Mouse (Mus musculus) adrenal gland, adult (tissue): ENCODE measurements around the gene Zkscan14.
"Not testable (repeated sequence)": the region's sequence is repeated elsewhere in the genome, so short reads cannot be mapped to it uniquely, and the experiment has no call there.

Experiments
- DNase-seq, 2 experiments: peaks; one replicate each; pipeline ENCODE4 v3.0.0; 2022 to 2023; ENCODE audit warnings: low spot score in 1 of 2; ENCODE audit not compliant: inconsistent age in 2 of 2

Gene Zkscan14

DNA sequence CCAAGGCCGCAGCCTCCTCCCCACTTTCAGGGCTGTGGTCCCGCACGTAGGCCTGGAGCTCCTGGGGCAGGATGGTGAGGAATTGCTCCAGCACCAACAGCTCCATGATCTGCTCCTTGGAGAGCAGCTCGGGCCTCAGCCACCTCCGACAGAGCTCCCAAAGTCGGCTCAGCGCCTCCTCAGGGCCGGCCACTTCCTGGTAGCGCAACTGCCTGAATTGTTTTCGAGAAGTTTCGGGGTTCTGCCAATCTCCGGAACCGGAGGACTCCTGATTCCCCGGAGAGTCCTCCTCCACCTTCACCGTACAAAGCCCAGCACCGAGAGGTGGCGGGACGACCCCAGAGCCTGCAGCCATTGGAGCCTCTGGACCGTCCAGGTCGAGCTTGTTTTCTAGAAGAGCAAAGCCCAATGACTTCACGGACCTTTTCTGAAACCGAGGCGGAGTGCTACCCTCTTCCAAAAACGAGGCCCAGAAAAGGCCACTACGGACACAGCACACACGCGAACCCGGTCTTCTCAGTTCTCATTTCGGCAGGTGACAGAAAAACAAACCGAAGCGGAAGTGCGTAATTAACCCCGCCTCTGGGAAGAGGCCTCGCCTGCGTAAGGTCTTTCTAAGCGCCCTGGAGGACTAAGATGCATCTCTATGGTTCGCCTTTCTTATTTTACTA lies at the start of gene Zkscan14:
Gene Zkscan14 (minus strand): TSS at position 548 of the 671 bp plus-strand sequence.
- peak; percentile 79 to 90 for DNase-seq

DNA sequence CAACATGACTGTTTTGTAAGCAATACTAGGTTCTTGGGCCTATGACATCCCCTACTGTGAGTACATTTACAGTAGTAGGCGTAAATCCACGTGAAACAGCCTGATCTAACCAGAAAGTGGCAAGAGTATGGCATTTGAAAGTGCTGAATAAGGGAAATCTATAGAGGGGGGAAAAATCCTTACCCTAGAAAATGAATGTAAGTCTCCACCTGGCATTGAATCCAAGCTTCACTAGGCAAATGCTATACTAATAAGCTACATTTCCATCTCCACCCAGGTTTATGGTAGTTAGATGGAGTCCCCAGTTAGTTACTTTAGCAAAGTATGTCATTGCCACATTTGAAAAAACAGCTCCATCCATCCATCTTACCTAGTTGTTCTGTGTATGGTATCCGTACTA lies 47.9 kb upstream of the Zkscan14 start:
- no peak for DNase-seq

DNA sequence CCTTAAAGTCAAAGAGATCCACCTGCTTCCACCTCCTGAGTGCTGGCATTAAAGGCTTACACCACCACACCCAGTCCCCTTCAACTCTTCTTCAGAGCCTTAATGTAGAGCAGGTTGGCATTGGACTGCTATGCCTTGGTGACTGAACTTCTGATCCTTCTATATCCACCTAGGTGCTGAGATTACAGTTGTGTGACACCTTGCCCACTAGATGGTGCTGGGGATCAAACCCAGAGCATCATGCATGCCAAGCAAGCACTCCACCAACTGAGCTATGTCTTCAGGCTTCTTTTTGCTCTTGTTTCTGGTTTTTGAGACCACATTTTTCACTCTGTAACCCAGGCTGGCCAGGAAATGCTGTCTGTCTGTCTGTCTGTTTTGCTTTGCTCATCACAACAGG lies 33.0 kb upstream of the Zkscan14 start:
- peak in 1 of 2 experiments; percentile 66 for DNase-seq

DNA sequence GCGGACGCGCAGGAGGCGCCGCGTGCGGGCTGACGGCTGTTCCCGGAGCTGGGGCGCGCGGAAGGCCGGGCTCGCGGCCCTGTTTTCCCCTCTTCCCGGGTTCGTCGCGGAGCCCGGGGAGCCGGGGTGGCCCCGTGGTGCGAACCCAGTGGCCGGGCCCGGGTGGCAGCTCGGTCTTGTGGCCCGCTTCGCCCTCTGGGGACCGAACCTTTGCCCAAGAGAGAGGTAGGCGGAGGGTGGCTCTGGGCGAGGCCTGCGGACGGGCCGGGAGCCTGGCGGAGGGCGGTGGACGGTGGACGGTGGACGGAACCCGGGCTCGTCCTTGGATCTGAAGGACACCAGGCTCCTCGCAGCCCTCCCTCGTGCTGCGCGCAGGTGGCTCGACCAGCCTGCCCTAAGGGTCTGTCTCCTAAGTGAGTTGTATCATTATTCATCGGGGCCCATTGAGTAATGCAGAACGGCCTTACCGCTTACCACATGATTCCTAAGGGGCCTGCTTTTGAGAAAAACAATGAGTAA lies 30.3 kb upstream of the Zkscan14 start:
- no peak for DNase-seq

DNA sequence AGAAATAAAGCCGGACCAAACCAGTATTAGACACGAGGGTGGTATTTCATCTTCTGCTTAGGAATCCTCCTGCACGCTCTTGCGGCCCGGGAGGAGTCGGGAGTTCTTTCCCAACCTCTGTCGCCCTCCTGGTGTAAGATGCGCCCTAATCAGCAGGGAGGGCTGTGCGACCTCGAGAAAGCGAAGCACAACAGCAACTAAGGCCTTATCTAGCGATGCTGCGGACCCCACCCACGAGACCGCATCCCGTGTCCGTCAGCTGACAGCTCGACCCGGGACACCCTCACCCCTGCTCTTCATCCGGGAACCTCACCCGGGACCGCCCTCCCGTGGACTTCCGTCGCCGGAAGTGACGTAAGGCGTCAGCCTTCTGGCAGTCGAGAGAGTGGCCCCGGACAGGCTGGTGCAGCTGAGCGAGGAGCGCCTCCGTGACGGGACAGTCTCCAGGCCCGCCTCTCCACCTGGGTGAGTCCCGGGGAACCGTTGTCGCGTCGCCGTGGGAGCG lies 29.8 kb upstream of the Zkscan14 start, which contains the start of gene Zfp655:
Gene Zfp655 (plus strand): TSS at position 349 of the 505 bp plus-strand sequence.
- peak; percentile 98 to 99 for DNase-seq

DNA sequence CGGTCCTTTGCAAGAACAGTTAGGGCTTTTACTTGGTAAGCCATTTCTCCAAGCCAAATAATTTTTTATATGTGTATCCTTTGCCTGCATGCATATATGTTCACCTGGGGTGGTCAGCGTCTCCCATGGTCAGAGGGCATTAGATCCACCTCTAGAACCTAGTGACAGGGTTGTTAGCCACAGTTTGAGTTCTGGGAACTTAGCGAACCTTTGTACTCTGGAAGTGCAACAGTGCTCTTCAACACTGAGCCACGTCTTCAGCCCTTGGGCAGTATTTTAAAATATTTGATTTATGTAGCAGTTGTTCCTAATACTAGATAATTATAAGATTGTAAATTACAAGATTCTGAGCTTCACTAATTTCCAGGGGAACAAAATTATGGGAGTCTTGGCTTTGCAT lies 29.0 kb upstream of the Zkscan14 start:
- no peak for DNase-seq

DNA sequence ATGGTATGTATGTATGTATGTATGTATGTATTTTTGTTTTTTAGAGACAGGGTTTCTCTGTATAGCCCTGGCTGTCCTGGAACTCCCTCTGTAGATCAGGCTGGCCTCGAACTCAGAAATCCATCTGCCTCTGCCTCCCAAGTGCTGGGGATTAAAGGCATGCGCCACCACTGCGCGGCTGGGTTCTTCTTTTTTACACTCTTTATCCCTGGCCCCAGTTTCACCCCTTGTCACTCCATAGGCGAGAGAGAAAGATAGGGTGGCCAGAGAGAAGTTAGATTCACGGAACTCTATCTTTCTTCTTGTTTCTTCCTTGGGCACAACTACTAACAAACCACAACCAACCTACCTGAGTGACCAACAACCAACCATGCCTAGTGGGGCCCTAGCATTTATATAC lies 27.6 kb upstream of the Zkscan14 start:
- not testable (repeated sequence) for DNase-seq

DNA sequence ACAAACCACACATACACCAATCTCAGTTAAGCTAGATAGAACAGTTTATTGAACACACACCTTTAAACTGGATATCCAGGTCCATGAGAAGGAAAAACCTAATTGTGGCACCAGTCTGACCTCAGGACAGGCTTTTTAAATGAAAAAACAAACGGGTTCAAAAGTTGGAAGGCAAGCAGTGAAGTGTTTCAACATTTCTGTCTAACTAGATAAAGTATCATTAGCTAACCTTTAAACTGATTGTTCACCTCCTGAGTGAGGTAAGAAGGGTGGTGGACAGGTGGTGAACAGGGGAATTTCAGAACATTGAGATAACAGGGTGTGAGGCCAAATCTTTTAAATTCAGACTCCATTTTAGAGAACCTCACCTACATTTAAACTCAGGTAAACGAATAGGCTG lies 24.8 kb upstream of the Zkscan14 start:
- no peak for DNase-seq

DNA sequence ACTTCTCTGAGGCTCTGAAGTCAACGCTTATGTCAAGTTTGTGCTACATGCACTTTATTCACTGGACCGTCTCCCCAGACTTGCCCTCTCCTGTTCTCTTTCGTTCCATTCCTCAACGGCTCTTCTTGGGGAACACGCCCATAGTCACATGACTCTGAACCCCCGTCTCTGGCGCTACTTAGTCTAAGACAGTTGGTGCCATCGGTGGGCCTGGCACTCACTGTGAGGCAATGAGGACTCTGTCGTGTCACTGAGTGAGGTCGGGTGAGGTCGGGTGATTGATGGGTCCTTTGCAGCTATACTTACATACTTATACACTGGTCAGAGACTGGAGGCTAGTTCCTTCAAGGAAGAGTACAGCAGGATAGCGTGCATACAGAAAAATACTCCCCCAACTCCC lies 21.7 kb upstream of the Zkscan14 start:
- no peak for DNase-seq

DNA sequence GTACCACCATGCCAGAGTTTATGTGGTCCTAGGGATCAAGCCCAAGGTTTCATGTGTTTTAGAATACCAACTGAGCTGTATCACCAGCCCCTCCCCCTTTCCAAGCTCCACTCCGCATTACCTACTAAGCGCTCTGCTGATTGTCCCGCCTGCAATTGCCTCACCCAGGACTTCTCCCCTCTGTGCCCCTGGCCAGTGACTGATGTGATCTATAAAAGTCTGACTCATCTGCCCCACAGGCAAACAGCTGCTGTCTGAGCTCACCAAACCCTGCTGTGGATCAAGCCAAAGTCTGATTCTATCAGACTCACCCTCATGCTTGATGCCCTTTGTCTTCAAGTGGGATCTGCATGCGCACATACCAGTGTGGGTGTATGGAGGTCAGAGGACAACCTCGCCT lies 21.2 kb upstream of the Zkscan14 start:
- peak; percentile 59 to 82 for DNase-seq

DNA sequence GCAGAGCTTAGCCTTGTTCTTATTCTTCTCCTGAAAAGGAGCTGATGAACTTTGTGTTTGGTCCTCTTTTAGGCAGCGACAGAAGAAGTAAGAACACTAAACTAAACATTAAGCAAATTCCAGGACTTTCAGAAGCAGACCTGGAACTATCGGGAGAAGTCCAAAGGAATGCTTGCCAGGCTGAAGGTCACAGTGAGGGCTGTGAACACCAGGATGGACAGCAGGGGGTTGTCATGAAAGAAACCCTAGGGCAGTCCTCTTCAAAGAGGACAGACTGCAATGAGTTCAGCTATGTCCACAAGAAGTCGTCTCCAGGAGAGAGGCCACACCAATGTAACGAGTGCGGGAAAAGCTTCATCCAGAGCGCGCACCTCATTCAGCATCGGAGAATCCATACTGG lies 18.3 kb upstream of the Zkscan14 start:
- no peak for DNase-seq

DNA sequence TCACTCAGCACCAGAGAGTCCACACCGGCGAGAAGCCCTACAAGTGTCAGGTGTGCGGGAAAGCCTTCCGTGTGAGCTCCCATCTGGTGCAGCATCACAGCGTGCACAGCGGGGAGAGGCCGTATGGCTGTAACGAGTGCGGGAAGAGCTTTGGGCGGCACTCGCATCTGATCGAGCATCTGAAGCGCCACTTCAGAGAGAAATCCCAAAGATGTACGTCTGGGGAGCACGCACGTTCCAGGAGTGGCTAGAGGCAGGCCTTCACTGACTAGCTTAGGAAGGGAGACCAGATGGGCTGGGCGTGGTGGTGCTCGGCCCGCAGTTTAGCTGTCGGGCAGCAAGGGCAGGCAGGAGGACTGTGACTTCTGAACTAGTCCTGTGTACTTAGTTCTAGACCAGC lies 17.0 kb upstream of the Zkscan14 start:
- no peak for DNase-seq

DNA sequence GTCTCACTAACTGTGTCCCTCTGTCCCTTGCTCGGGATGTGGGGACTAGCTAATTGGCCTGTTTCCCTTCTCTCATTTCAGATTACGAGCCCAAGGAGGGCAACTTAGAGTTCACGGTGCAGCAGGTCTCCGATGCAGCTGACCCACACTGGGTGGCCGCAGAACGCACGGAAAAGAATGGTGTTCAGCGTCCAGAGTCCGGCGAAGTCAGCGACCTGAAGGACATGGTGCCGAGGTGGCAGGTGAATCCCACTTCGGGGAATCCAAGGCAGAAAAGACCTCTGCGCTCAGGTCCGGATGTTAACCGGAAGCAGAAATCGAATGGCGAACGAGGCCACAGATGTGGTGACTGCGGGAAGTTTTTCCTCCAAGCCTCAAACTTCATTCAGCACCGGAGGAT lies 16.5 kb upstream of the Zkscan14 start:
- no peak for DNase-seq

DNA sequence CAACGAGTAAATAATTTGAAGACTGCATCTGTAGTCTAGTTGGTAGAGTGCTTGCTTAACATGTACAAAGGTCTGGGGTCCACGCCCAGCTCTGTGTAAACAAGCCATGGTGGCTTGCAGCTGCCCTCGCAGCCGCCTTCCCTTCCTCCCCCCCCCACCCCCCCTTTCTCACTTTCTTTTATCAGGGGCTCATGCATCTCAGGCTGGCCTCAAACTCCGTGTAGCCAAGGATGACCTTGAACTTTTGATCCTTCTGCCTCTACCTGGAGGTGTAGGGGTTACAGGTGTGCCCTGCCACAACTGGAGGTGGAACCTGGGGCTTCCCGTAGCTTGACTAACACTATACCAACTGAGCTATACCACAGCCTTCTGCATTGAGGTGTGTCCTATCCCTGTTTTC lies 16.1 kb upstream of the Zkscan14 start:
- no peak for DNase-seq

DNA sequence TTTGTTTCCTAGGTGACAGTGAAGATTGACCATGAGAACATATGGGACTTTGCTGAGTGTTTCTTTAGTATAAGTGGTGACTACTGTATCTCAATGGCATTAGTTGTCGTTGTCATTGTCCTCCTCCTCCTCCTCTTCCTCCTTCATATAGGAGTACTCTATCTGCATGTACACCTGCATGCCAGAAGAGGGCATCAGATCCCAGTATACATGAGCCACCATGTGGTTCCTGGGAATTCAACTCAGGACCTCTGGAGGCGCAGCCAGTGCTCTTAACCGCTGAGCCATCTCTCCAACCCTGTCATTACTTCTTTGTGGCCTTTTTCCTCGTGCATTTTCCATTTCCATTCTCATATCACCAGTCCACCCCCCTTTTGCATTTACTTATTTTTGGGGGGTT lies 13.0 kb upstream of the Zkscan14 start:
- DNase-seq, result peak in 1 of 2 experiments; percentile 72

DNA sequence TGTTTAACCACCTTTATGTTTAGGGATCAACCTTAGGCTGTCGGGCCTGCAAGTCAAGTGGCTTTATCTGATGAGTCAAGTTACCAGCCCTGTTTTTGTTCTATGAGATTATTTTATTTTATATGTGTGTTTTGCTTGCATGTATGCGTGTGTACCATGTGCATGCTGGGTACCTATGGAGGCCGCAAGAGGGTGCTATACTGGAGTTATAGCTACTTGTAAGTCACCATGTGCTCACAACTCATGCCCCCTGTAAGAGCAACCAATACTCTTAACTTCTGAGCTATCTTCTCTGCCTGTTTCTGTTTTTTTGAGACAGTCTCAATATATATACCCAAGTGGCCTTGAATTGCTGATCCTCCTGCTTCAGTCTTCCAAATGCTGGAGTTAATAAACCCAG lies 11.8 kb upstream of the Zkscan14 start:
- DNase-seq, result no peak

DNA sequence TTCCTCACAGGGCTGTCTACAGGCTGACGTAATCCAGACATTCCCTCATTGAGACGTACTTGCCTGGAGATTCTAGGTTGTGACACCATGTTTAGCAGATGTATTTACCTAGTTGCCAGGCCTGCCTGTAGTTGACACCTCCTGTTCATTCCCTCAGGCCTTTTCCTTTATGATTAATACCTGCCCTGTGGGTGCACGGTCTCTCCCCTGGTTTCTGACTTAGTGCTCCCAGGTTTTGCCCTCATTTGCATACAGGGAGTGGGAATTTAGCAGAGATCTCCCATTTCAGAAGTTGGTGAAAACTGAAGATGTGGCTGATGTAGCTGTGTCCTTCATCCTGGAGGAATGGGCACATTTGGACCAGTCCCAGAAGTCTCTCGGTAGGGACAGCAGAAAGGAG lies 10.5 kb upstream of the Zkscan14 start:
- no peak for DNase-seq

DNA sequence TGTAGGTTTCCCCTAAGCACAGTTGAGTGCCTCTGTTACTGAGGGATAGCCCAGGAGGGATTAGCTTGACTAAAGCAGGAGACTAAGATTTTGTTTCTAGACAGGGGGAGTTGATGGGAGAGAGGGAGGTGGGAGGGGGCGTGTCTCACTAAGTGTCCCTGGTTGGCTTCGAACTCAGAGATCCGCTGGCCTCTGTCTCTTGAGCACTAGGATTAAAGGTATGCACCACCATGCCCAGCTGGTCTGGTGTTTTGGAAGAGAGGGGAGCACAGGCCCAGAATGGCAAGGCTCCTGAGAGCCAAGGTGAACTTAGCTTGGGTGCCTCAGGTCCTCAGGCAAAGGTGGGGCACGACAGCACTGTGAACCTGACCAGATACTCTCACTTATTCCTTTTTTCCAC lies 9.7 kb upstream of the Zkscan14 start:
- no peak for DNase-seq

DNA sequence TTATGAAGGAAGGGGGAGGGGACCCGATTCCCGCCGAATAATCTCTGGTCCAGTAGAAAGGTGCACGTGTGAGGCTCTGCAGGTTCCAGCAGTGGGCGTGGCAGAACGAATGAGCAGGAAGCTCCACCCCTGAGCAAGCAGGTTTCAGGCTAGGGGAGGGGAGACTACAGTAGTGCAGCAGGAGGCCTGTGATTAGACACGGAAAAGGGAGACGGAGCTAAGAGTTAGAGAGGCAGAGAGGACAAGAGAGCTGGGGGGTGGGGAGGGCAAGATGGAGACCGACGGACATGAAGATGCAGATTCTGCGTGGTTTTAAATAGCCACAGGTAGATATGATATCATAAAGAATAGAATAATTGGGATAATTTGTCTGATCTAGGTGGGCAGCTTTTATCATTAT lies 6.7 kb upstream of the Zkscan14 start:
- DNase-seq, result not testable (repeated sequence)

DNA sequence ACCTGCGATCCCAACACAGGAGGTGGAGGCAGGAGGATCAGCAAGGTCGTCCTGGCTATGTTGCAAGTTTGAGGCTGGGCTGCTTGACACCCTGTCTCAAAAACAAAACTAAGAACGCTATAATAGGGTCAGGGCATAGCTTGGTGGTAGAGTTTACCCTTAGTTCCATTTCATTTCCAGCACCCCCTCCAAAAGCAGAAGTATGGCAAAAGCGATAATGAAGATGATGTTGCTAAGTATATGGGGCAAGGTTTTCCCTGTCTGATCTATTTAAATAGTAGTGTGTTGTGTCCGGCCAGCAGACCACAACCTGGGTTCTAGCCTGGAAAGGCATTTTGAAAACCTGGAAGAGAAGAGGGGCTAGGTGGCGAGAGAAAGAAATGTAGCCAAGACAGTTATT lies 6.3 kb upstream of the Zkscan14 start:
- DNase-seq, result no peak

DNA sequence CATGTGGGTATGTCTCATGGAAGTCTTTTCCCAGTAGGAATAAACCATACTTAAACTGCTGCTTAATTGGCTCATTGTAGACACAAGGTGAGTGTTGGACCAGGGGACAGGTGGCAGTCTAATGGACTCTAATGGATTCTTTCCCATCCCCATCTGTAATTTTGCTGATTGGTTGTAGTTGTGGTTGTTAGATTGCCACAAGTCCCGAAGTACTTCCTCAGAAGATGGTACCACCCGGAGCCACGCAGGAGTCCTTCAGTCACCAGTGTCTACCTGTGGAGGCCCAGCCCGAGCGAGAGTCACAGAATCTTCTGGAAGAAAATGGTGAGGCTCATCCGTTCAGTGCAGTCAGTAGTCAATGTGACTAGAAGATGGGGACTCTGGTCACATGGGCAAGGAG lies 5.7 kb upstream of the Zkscan14 start:
- no peak for DNase-seq

DNA sequence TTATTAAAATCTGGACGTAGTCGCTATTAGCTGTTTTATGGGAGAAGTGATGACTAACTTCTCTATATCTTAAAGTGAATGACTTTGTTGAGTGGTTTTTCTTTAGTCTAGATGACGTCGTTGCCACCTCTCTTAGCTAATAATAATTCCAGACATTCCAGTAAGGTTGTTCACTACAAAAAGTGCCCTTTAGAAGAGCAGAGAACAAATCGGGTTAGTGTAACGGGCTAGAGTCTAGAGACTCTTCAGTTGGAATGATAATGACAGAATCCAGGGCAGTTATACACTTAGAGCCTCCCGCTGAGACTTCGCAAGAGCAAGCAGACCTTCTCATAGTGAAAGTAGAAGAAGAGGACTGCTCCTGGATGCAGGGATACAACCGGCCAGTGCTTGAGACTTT lies 3.4 kb upstream of the Zkscan14 start:
- DNase-seq, result peak in 1 of 2 experiments; percentile 68
